Mouse (Mus musculus) brain, adult 2 months (tissue): ENCODE measurements at regions not wholly inside any gene's neighbourhood (a gene's known extent, or its start where the extent isn't known, plus 50 kb on each side); places are given as distances from the start of the nearest gene placed in this dataset.

Experiments
- DNase-seq: peaks from one replicate; pipeline ENCODE4 v3.0.0; 2011; ENCODE audit warnings: low read depth, low spot score

GRCm38 (mm10) chr9:115547625-115548325, 237.6 kb upstream of the Stt3b start:
- DNase-seq = peak; percentile 47

DNA sequence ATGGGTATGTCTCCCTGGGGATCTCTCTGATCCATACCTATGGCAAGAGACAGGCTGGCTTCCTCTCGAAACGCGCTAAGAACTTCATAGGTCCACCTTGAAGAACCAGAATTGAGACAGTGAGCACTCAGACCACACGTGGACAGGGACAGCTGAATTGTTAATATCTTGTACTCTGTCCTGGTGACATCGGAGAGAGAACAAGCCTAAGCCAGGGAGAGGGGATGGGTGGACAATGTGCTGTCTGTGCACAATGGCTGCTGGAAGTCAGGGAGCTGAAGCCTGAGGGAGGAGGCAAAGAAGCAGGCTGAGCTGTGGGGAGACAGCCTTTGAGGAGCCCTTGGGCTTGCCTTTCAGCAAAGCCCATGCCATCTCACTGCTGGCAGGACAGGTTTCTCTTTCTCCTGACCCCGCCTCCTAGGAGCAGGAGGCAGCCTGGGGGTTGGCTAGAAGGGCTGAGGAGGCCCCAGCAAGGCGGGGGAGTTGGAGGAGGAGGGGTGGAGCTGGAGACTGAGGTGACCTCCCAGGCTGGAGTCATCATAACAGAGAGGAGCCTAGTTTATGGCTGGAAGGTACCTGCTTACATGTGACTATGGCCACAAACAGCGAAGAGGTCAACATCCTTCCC, 238.6 kb upstream of the Stt3b start:
- DNase-seq = no peak

- DNase-seq = no peak
Observed at GRCm38 (mm10) chr9:115551080-115551479, 240.9 kb upstream of the Stt3b start.

DNA sequence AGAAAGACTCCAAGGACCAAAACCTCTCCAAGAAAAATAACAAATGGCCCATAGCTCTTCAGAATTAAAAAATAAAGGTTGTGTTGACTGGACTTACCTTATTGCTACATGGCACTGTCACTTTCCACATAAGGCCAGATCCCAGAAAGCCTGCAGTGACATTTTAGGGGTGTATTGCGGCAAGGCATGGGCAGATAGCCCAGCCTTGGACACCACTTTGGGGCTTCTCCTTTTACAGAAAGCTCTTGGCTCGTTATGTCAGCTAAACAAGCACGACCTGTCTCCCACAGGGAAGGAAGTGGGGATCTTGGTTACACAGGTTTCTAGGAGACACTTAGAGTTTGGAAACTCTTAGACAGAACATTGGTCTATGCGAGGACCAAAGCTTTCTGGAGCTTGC, 241.3 kb upstream of the Stt3b start:
- DNase-seq = no peak

- peak; percentile 79 for DNase-seq
Observed at GRCm38 (mm10) chr9:115558131-115558530, 247.9 kb upstream of the Stt3b start.

DNA sequence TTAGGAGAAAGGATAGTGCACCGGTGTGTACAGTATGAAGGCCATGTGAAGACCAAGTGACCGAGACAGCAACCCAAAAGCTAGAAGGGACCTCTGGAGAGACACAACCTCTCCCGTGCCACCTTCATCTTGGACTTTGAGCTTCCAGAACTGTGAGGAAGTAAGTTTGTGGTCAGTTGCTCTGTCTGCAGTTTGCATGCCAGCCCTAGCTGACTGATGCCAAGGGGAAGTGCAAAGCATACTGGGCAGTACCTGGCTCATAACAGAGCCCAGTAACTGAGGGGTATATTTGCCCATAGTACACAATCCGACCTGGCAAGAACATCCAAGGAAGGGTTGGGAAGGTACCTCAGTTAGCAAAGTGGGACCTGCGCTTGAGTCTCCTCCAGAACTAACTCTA, 249.3 kb upstream of the Stt3b start:
- DNase-seq = no peak

GRCm38 (mm10) chr9:115561207-115561606, 251.0 kb upstream of the Stt3b start:
- DNase-seq = no peak

GRCm38 (mm10) chr9:115562783-115563182, 252.6 kb upstream of the Stt3b start:
- no peak for DNase-seq

DNA sequence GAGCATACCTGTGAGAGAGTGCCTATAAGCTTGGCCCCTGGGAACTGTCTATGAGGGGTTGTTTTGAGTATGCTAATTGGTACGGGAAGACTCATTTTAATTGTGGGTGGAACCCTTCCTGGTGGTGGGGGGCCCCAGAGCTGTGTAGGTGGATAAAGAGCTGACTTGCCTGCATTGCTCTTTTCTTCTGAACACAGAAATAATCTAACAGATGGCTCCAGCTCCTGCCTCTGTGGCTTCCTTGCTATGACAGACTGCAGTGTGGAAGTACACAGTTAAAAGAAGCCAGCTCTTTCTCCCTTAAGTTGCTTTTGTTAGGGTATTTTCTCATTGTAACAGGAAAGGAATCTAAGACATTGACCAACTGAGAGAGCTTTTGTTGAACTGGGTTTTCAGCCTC, 254.1 kb upstream of the Stt3b start:
- DNase-seq = peak; percentile 72

GRCm38 (mm10) chr9:115568693-115569334, 258.6 kb upstream of the Stt3b start:
- DNase-seq = no peak

- peak; percentile 64 for DNase-seq
Observed at GRCm38 (mm10) chr9:115570998-115571397, 260.8 kb upstream of the Stt3b start.

- DNase-seq = no peak
Observed at GRCm38 (mm10) chr9:115581116-115581515, 270.9 kb upstream of the Stt3b start.

GRCm38 (mm10) chr9:115583548-115583947, 273.3 kb upstream of the Stt3b start:
- DNase-seq = no peak

DNA sequence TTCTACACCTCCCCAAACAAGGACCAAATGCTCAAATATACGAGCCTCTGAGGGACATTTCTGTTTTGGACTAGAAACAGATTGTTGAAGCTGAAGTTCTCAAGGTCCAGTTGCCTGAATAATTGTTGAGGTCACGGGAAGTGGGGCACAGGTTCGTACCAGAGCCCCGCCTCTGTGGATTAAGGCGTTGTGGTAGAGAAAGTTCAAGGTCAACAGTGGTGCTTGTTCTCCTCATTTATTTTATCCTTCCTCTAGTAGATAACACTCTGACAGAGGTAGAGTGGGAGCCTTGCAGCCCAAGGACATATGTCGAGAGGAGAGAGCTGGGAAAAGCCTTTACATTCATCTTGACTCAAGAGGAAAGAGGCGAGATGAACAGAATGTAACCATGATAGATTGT, 274.7 kb upstream of the Stt3b start:
- DNase-seq = no peak

GRCm38 (mm10) chr9:115592466-115592865, 282.2 kb upstream of the Stt3b start:
- DNase-seq = no peak

- no peak for DNase-seq
Observed at GRCm38 (mm10) chr9:115600228-115600627, 290.0 kb upstream of the Stt3b start.

DNA sequence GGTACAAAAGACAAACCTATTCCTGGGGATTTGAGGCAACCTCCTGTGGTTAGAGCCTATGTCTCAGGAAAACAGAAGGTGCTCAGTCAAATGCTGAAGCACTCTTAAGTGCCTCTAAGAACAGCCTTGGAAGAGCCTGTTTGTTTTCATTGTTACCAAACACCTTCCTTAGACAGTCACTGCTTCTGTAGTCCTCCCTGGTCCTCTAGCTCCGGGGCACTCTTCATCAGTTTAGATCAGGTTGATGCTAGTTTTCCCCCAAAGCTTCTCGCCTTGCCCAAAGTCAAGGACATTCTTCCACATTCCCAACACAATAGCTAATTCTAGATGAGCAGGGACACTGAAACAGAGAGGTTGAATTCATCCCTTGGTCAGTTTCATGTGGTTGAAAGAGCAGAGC, 290.6 kb upstream of the Stt3b start:
- no peak for DNase-seq

DNA sequence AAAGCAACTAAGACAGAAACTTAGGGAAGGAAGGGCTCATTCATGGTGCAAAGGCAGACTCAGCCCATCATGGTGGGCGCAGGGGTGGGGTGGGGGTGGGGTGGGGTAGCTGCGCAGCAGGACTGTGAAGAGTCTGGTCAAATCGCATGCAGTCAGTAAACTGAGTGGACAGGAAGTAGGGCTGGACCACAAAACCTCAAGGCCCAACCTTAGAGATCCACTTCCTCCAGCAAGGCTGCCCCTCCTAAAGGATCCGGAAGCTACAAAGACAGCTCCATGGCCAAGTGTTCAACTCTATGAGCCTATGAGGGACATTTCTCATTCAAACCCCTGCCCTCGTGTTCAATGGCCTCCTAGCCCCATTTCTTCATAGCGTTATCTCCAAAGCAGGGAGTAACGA, 292.6 kb upstream of the Stt3b start:
- DNase-seq = no peak

DNA sequence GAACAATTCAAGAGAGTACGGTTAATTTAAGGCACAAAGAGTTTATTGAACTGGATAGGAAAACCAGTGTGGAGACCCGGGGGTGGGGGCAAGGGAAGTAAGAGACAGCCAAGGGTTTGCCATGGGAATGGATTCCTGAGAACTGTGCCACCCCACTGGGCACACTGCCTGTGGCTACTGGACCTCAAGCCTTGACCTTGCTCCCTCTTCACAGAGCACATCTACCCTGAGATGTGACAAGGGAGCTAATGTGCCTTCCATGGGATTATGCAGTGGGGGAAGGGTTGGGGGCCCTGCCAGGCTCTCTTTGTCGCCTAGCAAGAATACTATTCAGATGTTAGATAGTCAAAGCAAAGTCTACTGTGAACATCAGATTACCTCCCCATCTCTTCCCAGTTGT, 294.2 kb upstream of the Stt3b start:
- peak; percentile 21 for DNase-seq

- no peak for DNase-seq
Observed at GRCm38 (mm10) chr9:115604968-115605682, 294.9 kb upstream of the Stt3b start.

GRCm38 (mm10) chr9:115607961-115608360, 297.7 kb upstream of the Stt3b start:
- peak; percentile 60 for DNase-seq

DNA sequence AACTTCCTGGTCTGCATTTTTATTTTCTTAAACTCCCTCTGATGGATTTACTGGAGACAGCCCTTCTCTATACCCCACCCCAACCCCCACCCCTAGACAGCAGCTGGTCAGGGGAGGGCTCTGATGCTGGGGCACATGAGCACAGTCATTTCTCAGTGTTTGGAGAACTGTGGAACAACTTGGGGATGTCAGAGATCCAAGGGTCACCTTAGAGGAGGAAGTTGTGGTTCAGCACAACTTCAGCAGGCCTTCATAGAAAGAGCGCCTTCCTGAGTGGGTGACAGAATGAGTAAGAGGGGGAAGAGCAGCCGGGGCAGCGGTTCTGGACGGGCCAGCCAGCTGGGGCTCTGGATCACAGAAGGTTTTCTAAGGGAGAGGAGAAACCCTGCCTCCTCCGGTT, 298.2 kb upstream of the Stt3b start:
- DNase-seq = peak; percentile 9
